Mouse (Mus musculus) thymus, adult 2 months (tissue): ENCODE measurements around the gene Emc7.

Experiments used
- CTCF ChIP-seq: fragments of 200-500 bp; IDR thresholded peaks from 2 replicates; pipeline ENCODE4 v1.5.1; 2012; ENCODE audit warnings: mild to moderate bottlenecking, control low read depth, low read length, moderate library complexity, borderline replicate concordance; ENCODE audit not compliant: control insufficient read depth, poor library complexity, insufficient read depth; ENCODE audit errors: extremely low read depth
- POLR2A ChIP-seq: fragments of 200-500 bp; IDR thresholded peaks from 2 replicates; pipeline ENCODE4 v1.6.1; 2012; ENCODE audit warnings: mild to moderate bottlenecking, low read length, control low read depth, moderate library complexity; ENCODE audit not compliant: control insufficient read depth, poor library complexity, insufficient read depth; ENCODE audit errors: extremely low read depth

- TF ChIP-seq CTCF = no peak
- TF ChIP-seq POLR2A = no peak
Measured at GRCm38 (mm10) chr2:112425308-112425707, 29.5 kb upstream of the Emc7 start.
